Mouse (Mus musculus): ENCODE measurements at regions not wholly inside any gene's neighbourhood (a gene's known extent, or its start where the extent isn't known, plus 50 kb on each side); places are given as distances from the start of the nearest gene placed in this dataset.

DNA sequence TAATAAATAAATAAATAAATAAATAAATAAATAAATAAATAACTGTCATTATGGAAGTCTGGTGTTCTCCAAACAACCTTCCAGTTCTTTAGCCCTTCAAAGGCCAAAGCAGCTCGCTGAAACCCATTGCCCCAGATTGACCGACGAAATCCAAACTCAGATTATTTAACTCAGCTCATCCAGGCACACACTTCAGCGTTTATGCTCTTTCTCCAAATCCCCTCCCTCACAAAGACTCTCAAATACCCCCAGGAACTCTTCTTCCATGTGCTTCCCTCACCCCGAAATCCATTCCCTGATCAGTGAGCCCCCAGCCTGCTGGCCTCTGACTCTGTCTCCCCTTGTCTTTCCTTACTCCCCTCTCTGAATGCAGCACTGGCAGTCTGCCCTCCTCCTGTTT lies 480.8 kb downstream of the Tns1 start:
- Histone ChIP-seq H3K9me3 (replicated peaks; ENCODE audit: low read length) (no peaks in the 10 kb centered on the region), H3K4me3 (replicated peaks in 1 of 3; ENCODE audit: low read depth in 2 of 3, low read length in 2 of 3, poor library complexity in 1 of 3) (no peak overlapping the region), H3K4me2 (ENCODE audit: insufficient read depth, low read depth, poor library complexity, severe bottlenecking) (no peak overlapping the region), H3K4me1 (ENCODE audit: control insufficient read depth in 1 of 2, insufficient read depth in 2 of 2) (no peaks in the 10 kb centered on the region), H3K36me3 (replicated peaks in 1 of 2; ENCODE audit: control insufficient read depth in 1 of 2, insufficient read depth in 1 of 2, low read length in 1 of 2) (no peaks in the 10 kb centered on the region), H3K27me3 (replicated peaks) (peaks cover 54% of the 10 kb centered on the region), H3K27ac (ENCODE audit: insufficient read depth, low read depth) (no peak overlapping the region), H3K9ac (ENCODE audit: insufficient read depth, low read depth) (no peak overlapping the region), H3K79me2 (replicated peaks; ENCODE audit: control insufficient read depth, extremely low read depth, insufficient read depth, poor library complexity, severe bottlenecking) (no peaks in the 10 kb centered on the region)
- no peak for TF ChIP-seq MAZ (IDR thresholded peaks at IDR 0.05; ENCODE audit: low read depth, low read length)
- no peak for TF ChIP-seq JUN (IDR thresholded peaks at IDR 0.05; ENCODE audit: insufficient read depth, low read depth, low read length)
- TF ChIP-seq SMC3 (IDR thresholded peaks at IDR 0.05; ENCODE audit: low read depth, low read length), result no peak
- no peak for TF ChIP-seq RCOR1 (conservative IDR thresholded peaks at IDR 0.05; ENCODE audit: low read depth, low read length)
- no peak for TF ChIP-seq PAX5 (IDR thresholded peaks at IDR 0.05; ENCODE audit: low read length)
- no peak for TF ChIP-seq ETS1 (conservative IDR thresholded peaks at IDR 0.05; ENCODE audit: low read depth, low read length)
- TF ChIP-seq E2F4 (IDR thresholded peaks at IDR 0.05; ENCODE audit: insufficient replicate concordance, low read depth, low read length), result no peak
- TF ChIP-seq TCF12 (IDR thresholded peaks at IDR 0.05; ENCODE audit: low read depth, low read length), result no peak
- no peak for TF ChIP-seq ZC3H11A (IDR thresholded peaks at IDR 0.05; ENCODE audit: low read depth, low read length)
- TF ChIP-seq JUND (conservative IDR thresholded peaks at IDR 0.05; ENCODE audit: low read depth, low read length), result no peak
- no peak for TF ChIP-seq NRF1 (IDR thresholded peaks at IDR 0.05; ENCODE audit: low read depth, low read length)
- no peak for TF ChIP-seq BHLHE40 (IDR thresholded peaks at IDR 0.05; ENCODE audit: low read depth, low read length)
- no peak for TF ChIP-seq IRF4 (IDR thresholded peaks at IDR 0.05; ENCODE audit: low read depth, low read length)
- TF ChIP-seq SIN3A (IDR thresholded peaks at IDR 0.05; ENCODE audit: low read length), result no peak
- no peak for TF ChIP-seq MXI1 (IDR thresholded peaks at IDR 0.05; ENCODE audit: low read depth, low read length)
- no peak for DNase-seq (ENCODE audit: extremely low read depth)
- in situ Hi-C loops (cut with MboI; ENCODE audit: low pct_ligation_motif_present, low pct_unique_long_range_greater_than_20kb, low sequenced_read_pairs) (no loop called here), dilution Hi-C loops (cut with MboI; ENCODE audit: extremely low pct_ligation_motif_present, extremely low pct_unique_long_range_greater_than_20kb, low sequenced_read_pairs) (no loop called here)

DNA sequence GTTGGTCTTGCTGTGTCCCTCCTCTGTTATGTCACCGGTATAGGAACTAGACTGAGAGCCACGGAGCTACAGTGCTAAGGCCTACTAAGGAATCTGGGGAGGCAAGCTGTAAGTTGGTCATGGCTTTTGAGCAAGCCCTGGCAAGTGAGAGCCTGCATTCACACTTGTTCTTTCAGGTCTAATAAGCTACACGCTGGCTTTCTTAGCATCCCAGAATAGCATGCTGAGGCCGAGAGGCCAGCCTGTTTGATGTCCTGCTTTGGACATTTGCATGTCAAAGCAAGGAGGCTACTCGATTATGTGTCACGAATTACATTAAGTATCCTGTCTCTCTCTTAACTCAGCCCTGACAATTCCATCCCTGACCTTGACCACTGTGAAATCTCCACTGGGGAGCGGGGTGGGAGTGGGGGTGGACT lies 481.5 kb downstream of the Tns1 start:
- H3K36me3 ChIP-seq (replicated peaks in 1 of 2; ENCODE audit: control insufficient read depth in 1 of 2, insufficient read depth in 1 of 2, low read length in 1 of 2), result no peaks in the 10 kb centered on the region
- TF ChIP-seq JUND (conservative IDR thresholded peaks at IDR 0.05; ENCODE audit: low read depth, low read length), result no peak
- no peak for TF ChIP-seq ELF1 (IDR thresholded peaks at IDR 0.05; ENCODE audit: low read depth, low read length)
- TF ChIP-seq RAD21 (IDR thresholded peaks at IDR 0.05; ENCODE audit: low read depth, low read length), result no peak
- TF ChIP-seq MYC (IDR thresholded peaks at IDR 0.05; ENCODE audit: low read depth, low read length), result no peak
- TF ChIP-seq ZMIZ1 (IDR thresholded peaks at IDR 0.05; ENCODE audit: low read depth, low read length), result no peak
- TF ChIP-seq TBP (conservative IDR thresholded peaks at IDR 0.05; ENCODE audit: low read depth, low read length), result no peak
- no peak for TF ChIP-seq MXI1 (IDR thresholded peaks at IDR 0.05; ENCODE audit: low read depth, low read length)
- TF ChIP-seq MAFK (IDR thresholded peaks at IDR 0.05; ENCODE audit: insufficient replicate concordance, low read length), result no peak
- TF ChIP-seq MEF2A (IDR thresholded peaks at IDR 0.05; ENCODE audit: borderline replicate concordance, low read depth, low read length), result no peak
- TF ChIP-seq HCFC1 (IDR thresholded peaks at IDR 0.05; ENCODE audit: low read depth, low read length), result no peak
- no peak for TF ChIP-seq RCOR1 (conservative IDR thresholded peaks at IDR 0.05; ENCODE audit: low read depth, low read length)
- TF ChIP-seq JUN (IDR thresholded peaks at IDR 0.05; ENCODE audit: insufficient read depth, low read depth, low read length), result no peak
- no peak for TF ChIP-seq USF2 (conservative IDR thresholded peaks at IDR 0.05; ENCODE audit: low read depth, low read length)
- TF ChIP-seq KAT2A (IDR thresholded peaks at IDR 0.05; ENCODE audit: insufficient replicate concordance, low read length), result no peak
- TF ChIP-seq NELFE (IDR thresholded peaks at IDR 0.05; ENCODE audit: low read depth, low read length), result no peak
- no peak for TF ChIP-seq CHD2 (IDR thresholded peaks at IDR 0.05; ENCODE audit: low read length)
- H3K4me2 ChIP-seq (ENCODE audit: insufficient read depth, low read depth, poor library complexity, severe bottlenecking), result no peak overlapping the region

More for the DNA sequence above, 481.5 kb downstream of the Tns1 start:
- in situ Hi-C loops (cut with MboI; ENCODE audit: low pct_ligation_motif_present, low pct_unique_long_range_greater_than_20kb, low sequenced_read_pairs) (no loop called here), dilution Hi-C loops (cut with MboI; ENCODE audit: extremely low pct_ligation_motif_present, extremely low pct_unique_long_range_greater_than_20kb, low sequenced_read_pairs) (no loop called here)
- Histone ChIP-seq H3K79me2 (replicated peaks; ENCODE audit: control insufficient read depth, extremely low read depth, insufficient read depth, poor library complexity, severe bottlenecking) (no peaks in the 10 kb centered on the region), H3K27me3 (replicated peaks) (peaks cover 59% of the 10 kb centered on the region), H3K4me1 (ENCODE audit: control insufficient read depth in 1 of 2, insufficient read depth in 2 of 2) (no peaks in the 10 kb centered on the region), H3K27ac (ENCODE audit: insufficient read depth, low read depth) (no peak overlapping the region), H3K9ac (ENCODE audit: insufficient read depth, low read depth) (no peak overlapping the region), H3K4me3 (replicated peaks in 1 of 3; ENCODE audit: low read depth in 2 of 3, low read length in 2 of 3, poor library complexity in 1 of 3) (no peak overlapping the region), H3K9me3 (replicated peaks; ENCODE audit: low read length) (no peaks in the 10 kb centered on the region)
- DNase-seq (ENCODE audit: extremely low read depth), result no peak
